Mouse (Mus musculus) liver, embryonic 11.5 days (tissue): ENCODE measurements around the gene Syngr3. TPM values are rescaled to one million over a fixed set of nuclear protein-coding genes. Genes with fewer than 3 reads are reported as not detected.

Source experiments
- ATAC-seq: fragments of 200-750 bp; cut with Nextera tagmentation; replicated peaks from 2 replicates; pipeline ENCODE4 v1.8.0; 2017; ENCODE audit warnings: moderate number of reproducible peaks, mild to moderate bottlenecking, moderate TSS enrichment, moderate library complexity; ENCODE audit not compliant: low FRiP score
- DNase-seq: peaks from one replicate; pipeline ENCODE4 v3.0.0-alpha.2; 2017; ENCODE audit warnings: low spot score
- H3K27ac ChIP-seq: fragments of 300-500 bp; sonication (generic); 2 replicates; pipeline ENCODE4 v1.5.1; 2014; ENCODE audit warnings: mild to moderate bottlenecking, low read depth, low read length, control low read depth
- H3K27me3 ChIP-seq: fragments of 300-500 bp; sonication (generic); replicated peaks from 2 replicates; pipeline ENCODE4 v1.6.1; 2014; ENCODE audit warnings: low read length, mixed read lengths; ENCODE audit not compliant: control insufficient read depth, insufficient read depth
- H3K36me3 ChIP-seq: fragments of 300-500 bp; sonication (generic); 2 replicates; pipeline ENCODE4 v1.6.1; 2014; ENCODE audit warnings: mild to moderate bottlenecking, low read length, moderate library complexity, mixed read lengths; ENCODE audit not compliant: control insufficient read depth, insufficient read depth
- H3K4me1 ChIP-seq: fragments of 300-500 bp; sonication (generic); replicated peaks from 2 replicates; pipeline ENCODE4 v1.6.1; 2014; ENCODE audit warnings: low read length, mixed read lengths; ENCODE audit not compliant: control insufficient read depth, insufficient read depth
- H3K4me2 ChIP-seq: fragments of 300-500 bp; sonication (generic); 2 replicates; pipeline ENCODE4 v1.6.1; 2014; ENCODE audit warnings: mild to moderate bottlenecking, control low read depth, moderate library complexity
- H3K4me3 ChIP-seq: fragments of 300-500 bp; sonication (generic); 2 replicates; pipeline ENCODE4 v1.5.1; 2014; ENCODE audit warnings: low read depth, low read length, control low read depth
- H3K9ac ChIP-seq: fragments of 300-500 bp; sonication (generic); 2 replicates; pipeline ENCODE4 v1.6.1; 2014; ENCODE audit warnings: low read depth, low read length, control low read depth
- H3K9me3 ChIP-seq: fragments of 300-500 bp; sonication (generic); 2 replicates; pipeline ENCODE4 v1.6.1; 2016; ENCODE audit warnings: low read length, inconsistent platforms, mixed read lengths; ENCODE audit not compliant: control insufficient read depth
- WGBS: fragments of 180-500 bp; shearing (Covaris S2); extraction: QIAGEN DNeasy Blood & Tissue Kit; methylation state at CpG from one replicate; pipeline ENCODE4 v1.1.7; 2014; 5-methylcytosine and 5-hydroxymethylcytosine counted together
- polyA plus RNA-seq: library from polyadenylated mRNA; unstranded; fragments of >200 nt; fragmentation: Nextera tagmentation; extraction: Ambion mirVana; gene quantifications from 2 replicates; pipeline ENCODE4 v1.2.1, GENCODE M21; 2014

Gene Syngr3
- polyA plus RNA-seq = 0.26 and 0.49 TPM in 2 replicates

- no peak for DNase-seq
- Histone ChIP-seq H3K9me3 (no peaks in the 10 kb centered on the region), H3K4me1 (peaks cover 21% of the 10 kb centered on the region), H3K27me3 (peaks cover 49% of the 10 kb centered on the region), H3K4me2 (peak within 1 kb of the TSS; percentile 76), H3K27ac (no peak within 1 kb of the TSS), H3K9ac (no peak within 1 kb of the TSS), H3K4me3 (peak within 1 kb of the TSS; percentile 49), H3K36me3 (peaks cover 4% of the 10 kb centered on the region; the same call in 1 of the 2 replicates)
- WGBS = 2% methylated on average over 54 of the region's 55 CpGs
- no peak for ATAC-seq
Measured at GRCm38 (mm10) chr17:24689251-24690081, at the start of gene Syngr3. Syngr3 (minus strand) TSS chr17:24689955.

GRCm38 (mm10) chr17:24738238-24738637, 48.5 kb upstream of the Syngr3 start:
- Histone ChIP-seq H3K27me3 (no peaks in the 10 kb centered on the region), H3K9me3 (no peaks in the 10 kb centered on the region), H3K4me3 (no peak overlapping the region), H3K9ac (no peak overlapping the region), H3K27ac (no peak overlapping the region), H3K36me3 (no peaks in the 10 kb centered on the region), H3K4me1 (peaks cover 12% of the 10 kb centered on the region), H3K4me2 (no peak overlapping the region; the same call in 1 of the 2 replicates)
- no peak for DNase-seq
- ATAC-seq = no peak
- WGBS = 78% methylated on average over 4 of the region's 4 CpGs

- Histone ChIP-seq H3K9me3 (no peaks in the 10 kb centered on the region), H3K4me3 (peak overlapping the region; percentile 71), H3K4me1 (peaks cover 12% of the 10 kb centered on the region), H3K9ac (peak overlapping the region; percentile 77), H3K4me2 (peak overlapping the region; percentile 90), H3K27ac (peak overlapping the region; percentile 46; the same call in 1 of the 2 replicates), H3K36me3 (no peaks in the 10 kb centered on the region), H3K27me3 (no peaks in the 10 kb centered on the region)
- DNase-seq (no peak), ATAC-seq (no peak)
- 23% methylated on average over 8 of the region's 8 CpGs for WGBS
Measured at GRCm38 (mm10) chr17:24737135-24737810, 47.5 kb upstream of the Syngr3 start.

- Histone ChIP-seq H3K4me3 (peak within 1 kb of the TSS; percentile 71), H3K4me1 (peaks cover 12% of the 10 kb centered on the region), H3K9ac (peak within 1 kb of the TSS; percentile 77), H3K27me3 (no peaks in the 10 kb centered on the region), H3K9me3 (no peaks in the 10 kb centered on the region), H3K4me2 (peak within 1 kb of the TSS; percentile 90), H3K36me3 (no peaks in the 10 kb centered on the region), H3K27ac (peak within 1 kb of the TSS; percentile 49)
- ATAC-seq = peak; percentile 96
- whole genome bisulfite sequencing = under 1% methylated on average over 29 of the region's 29 CpGs
- DNase-seq = peak; percentile 94
Measured at GRCm38 (mm10) chr17:24736330-24737051, 46.7 kb upstream of the Syngr3 start, which contains the start of gene Msrb1. Msrb1 (plus strand) TSS chr17:24736642.

DNA sequence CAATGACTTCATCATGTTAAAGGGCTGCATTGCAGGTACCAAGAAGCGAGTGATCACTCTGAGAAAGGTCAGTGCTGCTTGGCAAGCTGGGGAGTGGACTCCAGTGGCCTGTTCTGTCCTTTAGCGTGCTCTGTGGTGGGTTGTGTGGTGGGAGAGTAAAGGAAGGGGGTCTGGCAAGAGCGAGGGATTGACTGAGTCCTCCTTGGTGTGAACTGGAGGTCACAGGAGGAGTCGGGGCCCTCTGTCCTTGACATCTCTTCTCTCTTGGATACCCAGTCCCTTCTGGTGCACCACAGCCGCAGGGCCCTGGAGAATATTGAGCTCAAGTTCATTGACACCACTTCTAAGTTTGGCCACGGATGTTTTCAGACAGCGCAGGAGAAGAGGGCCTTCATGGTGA, 45.7 kb upstream of the Syngr3 start:
- peaks cover 12% of the 10 kb centered on the region for H3K4me1 ChIP-seq
- H3K4me3 ChIP-seq = 0 out of 2 replicates have a peak overlapping the region, but pooled peaks have one; percentile 71
- H3K27ac ChIP-seq = peak overlapping the region; percentile 49
- ATAC-seq (no peak), DNase-seq (no peak)
- WGBS = 82% methylated on average over 7 of the region's 7 CpGs
- H3K27me3 ChIP-seq = no peaks in the 10 kb centered on the region
- no peaks in the 10 kb centered on the region for H3K36me3 ChIP-seq
- peak overlapping the region; percentile 66 for H3K9ac ChIP-seq
- H3K4me2 ChIP-seq = peak overlapping the region; percentile 90
- H3K9me3 ChIP-seq = no peaks in the 10 kb centered on the region

DNA sequence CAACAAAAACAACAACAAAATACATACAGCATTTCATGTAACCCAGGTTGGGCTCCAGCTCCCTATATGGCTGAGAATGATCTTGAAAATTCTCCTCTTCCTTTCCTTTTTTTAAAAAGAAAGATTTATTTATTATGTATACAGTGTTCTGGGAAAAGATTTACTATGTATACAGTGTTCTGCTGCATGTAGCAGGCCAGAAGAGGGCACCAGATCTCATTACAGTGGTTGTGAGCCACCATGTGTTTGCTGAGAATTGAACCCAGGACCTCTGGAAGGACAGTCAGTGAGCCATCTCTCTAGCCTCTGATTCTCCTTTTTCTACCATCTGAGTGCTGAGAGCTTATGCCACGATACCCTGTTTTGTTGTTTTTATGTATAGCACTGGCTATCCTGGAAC, 44.8 kb upstream of the Syngr3 start:
- DNase-seq (no peak), ATAC-seq (no peak)
- Histone ChIP-seq H3K4me2 (no peak overlapping the region), H3K36me3 (no peaks in the 10 kb centered on the region), H3K9me3 (no peaks in the 10 kb centered on the region), H3K27ac (no peak overlapping the region), H3K27me3 (no peaks in the 10 kb centered on the region), H3K9ac (no peak overlapping the region), H3K4me1 (peaks cover 12% of the 10 kb centered on the region), H3K4me3 (no peak overlapping the region)
- 81% methylated on average over 1 of the region's 1 CpGs for whole genome bisulfite sequencing

GRCm38 (mm10) chr17:24733434-24734050, 43.8 kb upstream of the Syngr3 start:
- H3K27ac ChIP-seq = no peak overlapping the region
- no peak for ATAC-seq
- no peak for DNase-seq

More at GRCm38 (mm10) chr17:24733434-24734050, 43.8 kb upstream of the Syngr3 start:
- Histone ChIP-seq H3K9ac (no peak overlapping the region), H3K4me2 (no peak overlapping the region), H3K9me3 (no peaks in the 10 kb centered on the region), H3K36me3 (no peaks in the 10 kb centered on the region), H3K4me1 (peaks cover 12% of the 10 kb centered on the region), H3K4me3 (no peak overlapping the region), H3K27me3 (no peaks in the 10 kb centered on the region)
- 87% methylated on average over 21 of the region's 21 CpGs for WGBS
